Mouse (Mus musculus): ENCODE measurements around the gene Gm11111.

The Gm11111 gene

GRCm38 (mm10) chr5:98582051-98582450 lies 29.6 kb downstream of the Gm11111 start:
- no peak for DNase-seq (ENCODE audit: inconsistent ontology term)

GRCm38 (mm10) chr5:98585915-98586314 lies 33.4 kb downstream of the Gm11111 start:
- DNase-seq (ENCODE audit: inconsistent ontology term) = no peak
